Mouse (Mus musculus) midbrain, embryonic 11.5 days (tissue): ENCODE measurements around the gene Atad3a. TPM values are rescaled to one million over a fixed set of nuclear protein-coding genes. Genes with fewer than 3 reads are reported as not detected.

Experiments
- ATAC-seq: fragments of 200-750 bp; cut with Nextera tagmentation; 2 replicates; pipeline ENCODE4 v1.8.0; 2017; ENCODE audit warnings: moderate TSS enrichment, moderate library complexity; ENCODE audit not compliant: low FRiP score
- DNase-seq: peaks from one replicate; pipeline ENCODE4 v3.0.0; 2015; ENCODE audit warnings: low spot score; ENCODE audit errors: missing footprints
- H3K27ac ChIP-seq: fragments of 300-500 bp; sonication (generic); 2 replicates; pipeline ENCODE4 v1.5.1; 2014; ENCODE audit warnings: low read depth, low read length
- H3K27me3 ChIP-seq: fragments of 300-500 bp; sonication (generic); 2 replicates; pipeline ENCODE4 v1.6.1; 2014; ENCODE audit warnings: mild to moderate bottlenecking, low read length, moderate library complexity, mixed read lengths; ENCODE audit not compliant: control insufficient read depth, insufficient read depth
- H3K36me3 ChIP-seq: fragments of 300-500 bp; sonication (generic); 2 replicates; pipeline ENCODE4 v1.6.1; 2014; ENCODE audit warnings: mild to moderate bottlenecking, low read length, moderate library complexity, mixed read lengths; ENCODE audit not compliant: control insufficient read depth, insufficient read depth
- H3K4me1 ChIP-seq: fragments of 300-500 bp; sonication (generic); 2 replicates; pipeline ENCODE4 v1.6.1; 2014; ENCODE audit warnings: low read length; ENCODE audit not compliant: control insufficient read depth, insufficient read depth
- H3K4me2 ChIP-seq: fragments of 300-500 bp; sonication (generic); 2 replicates; pipeline ENCODE4 v1.6.1; 2014; ENCODE audit warnings: mild to moderate bottlenecking, moderate library complexity
- H3K4me3 ChIP-seq: fragments of 300-500 bp; sonication (generic); 2 replicates; pipeline ENCODE4 v1.5.1; 2014; ENCODE audit warnings: low read depth, low read length
- H3K9ac ChIP-seq: fragments of 300-500 bp; sonication (generic); 2 replicates; pipeline ENCODE4 v1.6.1; 2014; ENCODE audit warnings: low read length
- H3K9me3 ChIP-seq: fragments of 300-500 bp; sonication (generic); 2 replicates; pipeline ENCODE4 v1.6.1; 2016; ENCODE audit warnings: low read length; ENCODE audit not compliant: control insufficient read depth
- WGBS: fragments of 180-500 bp; shearing (Covaris S2); extraction: QIAGEN DNeasy Blood & Tissue Kit; methylation state at CpG from one replicate; pipeline ENCODE4 v1.1.7; 2014; 5-methylcytosine and 5-hydroxymethylcytosine counted together
- polyA plus RNA-seq: library from polyadenylated mRNA; unstranded; fragments of >200 nt; fragmentation: Nextera tagmentation; extraction: Ambion mirVana; gene quantifications from 2 replicates; pipeline ENCODE4 v1.2.1, GENCODE M21; 2014

The Atad3a gene
- polyA plus RNA-seq, result 84.5 and 84.6 TPM in 2 replicates

GRCm38 (mm10) chr4:155760613-155761355, at the start of gene Atad3a:
Atad3a (minus strand) TSS chr4:155761093.
- WGBS, result under 1% methylated on average over 68 of the region's 68 CpGs
- Histone ChIP-seq H3K36me3 (0 out of 2 replicates have a peak, but pooled peaks cover 4% of the 10 kb centered on the region), H3K9ac (peak within 1 kb of the TSS; percentile 78), H3K27me3 (no peaks in the 10 kb centered on the region), H3K9me3 (no peaks in the 10 kb centered on the region), H3K4me3 (peak within 1 kb of the TSS; percentile 85), H3K4me2 (peak within 1 kb of the TSS; percentile 85), H3K27ac (no peak within 1 kb of the TSS), H3K4me1 (peaks cover 17% of the 10 kb centered on the region)
- peak; percentile 100 for DNase-seq
- peak; percentile 96 for ATAC-seq

DNA sequence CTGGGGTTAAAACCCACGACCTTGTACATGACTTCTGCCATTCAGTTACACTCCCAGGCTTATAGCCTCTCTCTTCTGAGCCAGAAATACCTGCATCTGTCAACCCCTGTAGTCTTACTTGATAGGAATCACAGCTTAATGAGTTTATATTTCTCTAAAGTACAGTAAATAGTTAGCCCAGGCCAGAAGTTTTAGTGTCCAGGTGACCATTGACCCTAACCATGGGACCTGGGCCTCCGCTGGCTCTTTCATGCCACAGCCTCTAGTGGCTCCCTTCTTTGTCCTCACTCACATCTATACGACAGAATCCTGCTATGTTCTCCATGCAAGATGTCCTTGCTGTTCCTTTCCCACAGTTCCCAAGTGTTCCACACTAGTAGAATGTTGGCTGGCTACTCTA, 46.9 kb upstream of the Atad3a start:
- no peaks in the 10 kb centered on the region for H3K9me3 ChIP-seq
- H3K27me3 ChIP-seq, result no peaks in the 10 kb centered on the region
- DNase-seq (no peak), ATAC-seq (no peak)
- H3K4me1 ChIP-seq, result peaks cover 11% of the 10 kb centered on the region
- H3K4me3 ChIP-seq, result no peak overlapping the region
- H3K9ac ChIP-seq, result no peak overlapping the region
- H3K4me2 ChIP-seq, result no peak overlapping the region
- H3K36me3 ChIP-seq, result peaks cover 14% of the 10 kb centered on the region
- no peak overlapping the region for H3K27ac ChIP-seq
- WGBS, result 83% methylated on average over 3 of the region's 3 CpGs

GRCm38 (mm10) chr4:155803340-155804041, 42.6 kb upstream of the Atad3a start:
- ATAC-seq (peak; percentile 98), DNase-seq (peak; percentile 99)
- H3K36me3 ChIP-seq, result peaks cover 4% of the 10 kb centered on the region; the same call in 1 of the 2 replicates

DNA sequence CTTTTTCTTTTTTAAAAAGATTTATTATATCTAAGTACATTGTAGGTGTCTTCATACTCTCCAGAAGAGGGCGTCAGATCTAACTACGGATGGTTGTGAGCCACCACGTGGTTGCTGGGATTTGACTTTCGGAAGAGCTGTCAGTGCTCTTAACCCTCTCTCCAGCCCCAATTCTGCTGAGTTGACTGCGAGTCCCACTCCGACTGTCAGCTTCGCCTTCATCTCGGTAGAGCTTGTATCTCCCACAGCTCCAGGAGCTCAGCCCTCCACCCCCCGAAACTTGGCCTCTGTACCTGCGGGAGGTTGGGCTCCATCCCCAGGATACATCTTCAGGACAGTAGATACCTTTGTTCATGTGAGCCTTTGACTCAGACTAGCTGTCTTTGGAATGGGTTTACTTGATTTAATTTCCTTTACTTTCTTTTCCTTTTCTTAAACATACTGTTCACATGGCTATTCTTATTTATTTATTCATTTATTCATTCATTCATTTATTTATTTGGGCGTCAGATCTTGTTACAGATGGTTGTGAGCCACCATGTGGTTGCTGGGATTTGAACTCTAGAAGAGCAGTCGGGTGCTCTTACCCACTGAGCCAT, 41.9 kb upstream of the Atad3a start, which contains the start of gene Mrpl20:
Mrpl20 (plus strand) TSS at position 138 of the 599 bp plus-strand sequence.
- peak; percentile 38 for ATAC-seq
- no peak within 1 kb of the TSS; the same call in 1 of the 2 replicates for H3K27ac ChIP-seq
- peaks cover 7% of the 10 kb centered on the region for H3K4me1 ChIP-seq
- peak within 1 kb of the TSS; percentile 90 for H3K4me3 ChIP-seq
- H3K9me3 ChIP-seq, result no peaks in the 10 kb centered on the region
- peak within 1 kb of the TSS; percentile 91 for H3K9ac ChIP-seq
- H3K27me3 ChIP-seq, result no peaks in the 10 kb centered on the region
- H3K4me2 ChIP-seq, result peak within 1 kb of the TSS; percentile 52
- DNase-seq, result no peak
- peaks cover 4% of the 10 kb centered on the region; the same call in 1 of the 2 replicates for H3K36me3 ChIP-seq
- 7% methylated on average over 12 of the region's 12 CpGs for WGBS

More at GRCm38 (mm10) chr4:155803340-155804041, 42.6 kb upstream of the Atad3a start:
- WGBS, result under 1% methylated on average over 56 of the region's 58 CpGs
- Histone ChIP-seq H3K4me1 (peaks cover 7% of the 10 kb centered on the region), H3K27ac (no peak overlapping the region; the same call in 1 of the 2 replicates), H3K9me3 (no peaks in the 10 kb centered on the region), H3K4me3 (peak overlapping the region; percentile 90), H3K4me2 (peak overlapping the region; percentile 52), H3K27me3 (no peaks in the 10 kb centered on the region), H3K9ac (peak overlapping the region; percentile 91)

GRCm38 (mm10) chr4:155802075-155802474, 41.2 kb upstream of the Atad3a start:
- no peak for DNase-seq
- Histone ChIP-seq H3K4me1 (peaks cover 7% of the 10 kb centered on the region), H3K27me3 (no peaks in the 10 kb centered on the region), H3K27ac (no peak overlapping the region), H3K36me3 (peaks cover 4% of the 10 kb centered on the region; the same call in 1 of the 2 replicates), H3K9ac (no peak overlapping the region), H3K9me3 (no peaks in the 10 kb centered on the region), H3K4me2 (no peak overlapping the region), H3K4me3 (no peak overlapping the region)
- WGBS, result 89% methylated on average over 1 of the region's 1 CpGs
- ATAC-seq, result no peak

- H3K9ac ChIP-seq, result no peak overlapping the region
- no peak for ATAC-seq
- no peak overlapping the region for H3K4me3 ChIP-seq
- H3K4me2 ChIP-seq, result no peak overlapping the region
- 77% methylated on average over 2 of the region's 2 CpGs for WGBS
- no peak overlapping the region for H3K27ac ChIP-seq
- no peaks in the 10 kb centered on the region for H3K4me1 ChIP-seq
- no peaks in the 10 kb centered on the region for H3K9me3 ChIP-seq
- no peak for DNase-seq
- no peaks in the 10 kb centered on the region for H3K36me3 ChIP-seq
- no peaks in the 10 kb centered on the region for H3K27me3 ChIP-seq
These were observed 32.8 kb upstream of the Atad3a start for GRCm38 (mm10) chr4:155793730-155794129.

DNA sequence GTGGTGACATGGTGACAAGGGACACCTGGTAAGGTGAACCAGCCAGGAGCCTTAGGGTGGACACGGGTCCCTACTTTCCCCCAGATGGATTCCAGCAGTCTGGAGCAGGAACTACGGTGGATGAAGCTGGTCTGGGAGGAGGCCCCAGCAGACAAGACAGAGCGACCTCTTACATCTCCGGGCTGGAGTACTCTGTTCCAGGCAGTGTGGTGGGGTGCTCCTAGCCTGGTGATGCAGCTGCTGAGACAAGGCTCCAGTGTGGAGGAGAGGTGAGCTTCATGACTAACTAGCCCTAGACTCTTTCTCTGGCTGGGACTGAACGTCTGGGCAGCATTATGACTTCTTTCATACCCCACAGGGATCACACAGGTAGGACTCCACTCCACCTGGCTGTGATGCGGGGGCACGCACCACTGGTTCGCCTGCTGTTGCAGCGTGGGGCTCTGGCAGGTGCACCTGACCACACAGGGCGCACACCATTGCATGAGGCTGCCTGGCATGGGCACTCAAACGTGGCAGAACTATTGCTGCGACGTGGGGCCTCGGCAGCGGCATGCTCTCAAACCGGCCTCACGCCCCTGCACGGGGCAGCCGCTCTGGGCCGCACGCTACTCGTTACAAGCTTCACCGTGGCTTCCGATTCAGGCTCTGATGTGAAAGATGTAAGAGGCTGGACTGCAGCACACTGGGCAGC, 30.5 kb upstream of the Atad3a start:
- H3K9me3 ChIP-seq, result no peaks in the 10 kb centered on the region
- H3K9ac ChIP-seq, result no peak overlapping the region
- DNase-seq, result no peak
- H3K36me3 ChIP-seq, result no peaks in the 10 kb centered on the region
- H3K4me2 ChIP-seq, result no peak overlapping the region
- 81% methylated on average over 24 of the region's 24 CpGs for WGBS
- no peak overlapping the region for H3K4me3 ChIP-seq
- ATAC-seq, result no peak
- no peaks in the 10 kb centered on the region for H3K4me1 ChIP-seq
- H3K27me3 ChIP-seq, result no peaks in the 10 kb centered on the region
- H3K27ac ChIP-seq, result no peak overlapping the region

GRCm38 (mm10) chr4:155790650-155791161, 29.8 kb upstream of the Atad3a start:
- H3K9ac ChIP-seq, result no peak overlapping the region
- no peaks in the 10 kb centered on the region for H3K4me1 ChIP-seq
- DNase-seq (no peak), ATAC-seq (no peak)
- no peaks in the 10 kb centered on the region for H3K27me3 ChIP-seq
- no peak overlapping the region for H3K27ac ChIP-seq
- no peak overlapping the region for H3K4me3 ChIP-seq
- no peaks in the 10 kb centered on the region for H3K9me3 ChIP-seq
- no peaks in the 10 kb centered on the region for H3K36me3 ChIP-seq
- H3K4me2 ChIP-seq, result no peak overlapping the region
- 66% methylated on average over 3 of the region's 3 CpGs for WGBS
